Mouse (Mus musculus) left cerebral cortex, postnatal 4 days (tissue): ENCODE measurements around the gene Heatr6. TPM values are rescaled to one million over a fixed set of nuclear protein-coding genes. Genes with fewer than 3 reads are reported as not detected.
A peak's percentile ranks its signal among the peaks of the same experiment; 100 is the strongest.

Experiments used
- DNase-seq: peaks from one replicate; pipeline ENCODE4 v3.0.0-alpha.2; 2022
- intact Hi-C: fragments of 180-260 bp; cut with DNase I; formaldehyde crosslinking; loops from one replicate; pipeline ENCODE4 v1.15.1; 2025
- total RNA-seq, 2 experiments: library from RNA; stranded (reverse); gene quantifications; 2 replicates each; pipeline ENCODE4 v1.2.3; 2021

Heatr6 gene
- 10 to 100 TPM; 27.3 to 28.3 TPM for total RNA-seq

GRCm38 (mm10) chr11:83753581-83754181 lies at the start of gene Heatr6:
Gene Heatr6 (plus strand): TSS chr11:83753696.
- intact Hi-C loops: no loop called here
- peak; percentile 94 for DNase-seq

DNA sequence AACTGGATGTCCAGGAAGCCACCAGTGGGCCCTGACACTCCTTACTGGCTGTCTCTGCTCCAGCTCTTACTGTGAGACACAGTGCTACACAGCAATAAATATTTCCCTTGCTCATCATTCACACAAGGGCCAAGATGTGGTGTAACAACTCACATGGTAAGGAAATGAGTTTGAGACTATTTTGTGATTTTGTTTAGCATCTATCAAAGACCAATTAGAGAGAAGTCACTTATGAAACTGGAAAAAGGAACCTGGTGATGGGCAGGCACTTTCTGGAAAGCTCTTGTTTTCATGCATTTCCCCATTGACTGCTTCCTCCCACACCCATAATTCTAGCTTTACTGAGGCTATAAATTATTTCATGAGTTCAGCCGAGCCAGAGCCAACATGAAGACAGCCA lies 49.8 kb upstream of the Heatr6 start, which contains the start of gene Wfdc17:
Wfdc17 (plus strand) TSS at position 287 of the 400 bp plus-strand sequence.
- intact Hi-C loops: loop anchor here (1.0 kb wide), 1 partner anchor 16 kb away; no protein-coding TSS in a partner anchor

DNA sequence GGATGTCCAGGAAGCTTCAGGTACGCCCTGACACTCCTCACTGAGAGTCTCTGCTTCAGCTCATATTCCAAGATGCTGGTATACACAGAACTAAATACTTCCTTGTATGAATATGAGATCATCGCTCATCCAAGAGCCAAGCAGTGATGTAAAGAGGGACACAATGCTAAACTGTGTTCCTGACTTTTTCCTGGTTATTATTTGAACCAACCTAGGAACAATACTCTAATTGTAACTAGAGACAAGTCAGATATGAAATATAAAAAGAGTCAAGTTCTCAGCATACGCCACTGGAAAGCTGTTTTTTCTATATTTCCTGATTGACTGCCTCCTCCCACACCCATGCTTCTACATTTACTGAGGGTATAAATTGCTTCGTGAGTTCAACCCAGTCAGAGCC lies 44.8 kb upstream of the Heatr6 start, which contains the start of gene Wfdc18:
Wfdc18 (plus strand) TSS at position 301 of the 400 bp plus-strand sequence.
- intact Hi-C loops: no loop called here
- no peak for DNase-seq

More for the DNA sequence above, 49.8 kb upstream of the Heatr6 start, which contains the start of gene Wfdc17:
- DNase-seq: no peak

DNA sequence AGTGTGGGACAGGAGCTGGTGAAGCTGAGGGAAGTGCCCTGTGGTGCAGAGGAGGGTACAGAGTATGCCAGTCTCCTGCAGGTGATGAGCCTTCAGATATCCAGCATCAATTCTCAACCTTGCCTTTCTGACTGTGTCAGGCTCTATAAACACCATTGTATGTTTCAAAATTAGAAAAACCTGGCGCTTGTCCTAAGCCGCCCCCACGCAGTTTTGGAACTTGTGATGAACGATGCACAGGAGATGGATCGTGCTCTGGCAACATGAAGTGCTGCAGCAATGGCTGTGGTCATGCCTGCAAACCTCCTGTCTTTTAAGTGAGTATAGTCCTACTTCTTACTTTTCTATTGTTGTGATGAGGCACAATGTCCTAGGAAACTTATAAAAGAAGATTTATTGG lies 43.8 kb upstream of the Heatr6 start:
- intact Hi-C loops: no loop called here
- no peak for DNase-seq

DNA sequence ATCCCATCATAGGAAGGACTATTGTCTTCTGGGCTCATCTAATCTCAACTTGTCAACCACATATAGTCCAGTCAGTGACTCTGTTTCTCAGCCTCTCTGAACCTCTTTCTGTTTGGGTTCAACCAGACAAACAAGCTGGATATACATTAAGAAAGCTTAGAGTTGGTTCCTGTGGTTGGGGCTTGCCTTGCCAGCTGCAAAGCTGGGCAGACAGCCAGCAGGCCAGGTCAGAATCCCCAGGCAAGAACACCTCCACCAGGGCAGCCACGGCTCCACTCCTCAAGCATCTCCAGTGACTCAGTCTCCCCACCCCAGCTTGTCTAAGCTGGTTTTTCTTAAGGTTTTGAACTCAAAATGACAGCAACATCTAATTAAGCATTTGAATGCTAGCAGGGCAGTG lies 40.8 kb upstream of the Heatr6 start:
- no peak for DNase-seq
- intact Hi-C loops: no loop called here

GRCm38 (mm10) chr11:83713925-83714324 lies 39.6 kb upstream of the Heatr6 start:
- intact Hi-C loops: no loop called here

GRCm38 (mm10) chr11:83717042-83717665 lies 36.3 kb upstream of the Heatr6 start:
- intact Hi-C loops: no loop called here
- no peak for DNase-seq

More at GRCm38 (mm10) chr11:83713925-83714324, 39.6 kb upstream of the Heatr6 start:
- no peak for DNase-seq

DNA sequence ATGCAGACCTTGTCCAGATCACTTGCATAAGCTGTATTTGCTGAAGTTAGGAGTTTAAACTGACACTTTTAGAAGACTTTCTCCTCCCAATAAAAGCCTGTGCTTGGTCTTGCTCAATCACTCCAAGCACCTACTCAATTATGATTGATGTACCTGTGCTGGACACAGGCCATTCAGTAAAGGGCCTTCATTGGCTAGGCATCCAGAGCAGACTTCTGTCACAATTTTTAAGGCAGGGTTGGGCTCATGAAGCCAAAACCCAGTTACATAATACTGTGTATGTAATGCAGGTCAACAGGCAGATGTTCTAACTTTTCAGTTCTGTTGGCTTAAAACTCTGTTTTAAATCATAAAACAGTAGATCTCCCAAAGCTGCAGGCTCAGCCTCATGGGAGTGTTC lies 32.7 kb upstream of the Heatr6 start:
- intact Hi-C loops: no loop called here
- DNase-seq: no peak

DNA sequence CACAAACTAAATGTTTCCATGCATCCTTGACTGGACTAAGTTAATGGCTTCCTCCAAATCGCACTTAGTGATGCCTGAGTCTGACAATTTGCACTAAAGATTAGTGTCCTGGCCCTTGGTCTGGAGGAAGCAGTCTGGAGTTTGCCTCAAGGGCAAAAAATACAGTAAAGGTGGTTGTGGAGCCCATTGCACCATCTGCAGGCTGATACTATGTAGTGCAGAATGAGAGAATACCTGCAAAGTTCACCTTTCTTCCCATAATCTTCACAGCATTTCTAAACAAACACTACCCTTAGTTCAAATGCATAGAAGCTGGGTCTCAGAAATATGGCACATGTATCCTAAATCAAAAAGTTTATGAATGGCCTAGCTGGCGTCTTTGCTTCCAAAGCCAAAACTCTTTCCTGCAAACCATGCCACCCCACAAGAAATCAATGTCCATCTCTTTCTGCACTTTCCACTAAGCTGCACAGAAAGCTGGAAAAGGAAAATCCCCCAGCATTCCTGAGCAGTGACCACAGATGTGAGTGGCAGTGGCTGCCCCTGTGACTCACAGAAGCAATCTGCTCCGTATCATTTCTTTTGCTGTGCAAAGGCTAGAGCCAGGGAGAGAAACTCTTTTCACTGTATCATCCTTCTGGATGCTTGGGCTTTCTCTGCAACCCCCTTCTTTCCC lies 24.6 kb upstream of the Heatr6 start:
- DNase-seq: no peak
- intact Hi-C loops: no loop called here

DNA sequence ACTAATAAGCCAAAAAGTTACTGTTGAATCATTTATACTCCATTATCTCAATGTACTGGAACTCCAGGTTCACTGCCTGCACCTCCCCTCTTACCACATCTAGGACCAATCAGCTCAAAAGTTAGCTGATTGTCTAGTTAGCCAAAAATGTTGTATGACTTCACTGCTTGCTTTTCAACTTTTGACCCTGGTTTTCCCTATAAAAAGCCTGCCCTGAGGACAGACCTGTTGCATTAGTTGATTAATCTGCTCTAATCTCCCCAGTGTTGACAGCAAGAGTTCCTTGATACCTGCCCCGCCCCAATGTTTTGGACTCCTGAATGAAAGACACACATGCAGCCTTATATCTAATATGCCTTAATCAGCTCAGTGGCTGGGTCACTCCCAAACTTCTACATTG lies 22.4 kb upstream of the Heatr6 start:
- intact Hi-C loops: no loop called here
- DNase-seq: no peak

- intact Hi-C loops: no loop called here
- DNase-seq: no peak
Measured at GRCm38 (mm10) chr11:83733071-83733640, 20.3 kb upstream of the Heatr6 start.

- DNase-seq: no peak
- intact Hi-C loops: no loop called here
Measured at GRCm38 (mm10) chr11:83734215-83734614, 19.3 kb upstream of the Heatr6 start.

DNA sequence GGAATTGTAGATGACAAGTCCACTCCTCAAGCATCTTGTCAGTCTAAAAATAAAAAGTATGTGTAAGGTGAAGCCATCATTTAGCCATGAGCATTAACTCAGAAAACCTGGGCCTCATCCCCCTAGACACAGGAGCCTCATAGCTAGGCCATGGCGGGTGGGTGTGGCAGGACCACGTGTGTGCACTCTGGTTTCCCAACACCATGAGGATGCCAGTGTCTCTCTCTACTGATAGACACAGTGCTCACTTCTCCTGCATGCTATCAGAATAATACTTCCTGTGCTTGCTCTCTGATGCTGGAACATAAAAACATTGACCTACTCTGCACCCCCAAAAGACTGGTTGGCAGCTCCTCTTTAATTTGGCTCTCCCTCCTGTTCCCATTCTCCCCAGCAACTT lies 17.6 kb upstream of the Heatr6 start:
- intact Hi-C loops: no loop called here
- DNase-seq: no peak

- intact Hi-C loops: no loop called here
- no peak for DNase-seq
Measured at GRCm38 (mm10) chr11:83737109-83737558, 16.4 kb upstream of the Heatr6 start.

GRCm38 (mm10) chr11:83739241-83739640 lies 14.3 kb upstream of the Heatr6 start:
- intact Hi-C loops: loop anchor here (1.0 kb wide), 1 partner anchor 183 kb away; no protein-coding TSS in a partner anchor
- peak; percentile 74 for DNase-seq

DNA sequence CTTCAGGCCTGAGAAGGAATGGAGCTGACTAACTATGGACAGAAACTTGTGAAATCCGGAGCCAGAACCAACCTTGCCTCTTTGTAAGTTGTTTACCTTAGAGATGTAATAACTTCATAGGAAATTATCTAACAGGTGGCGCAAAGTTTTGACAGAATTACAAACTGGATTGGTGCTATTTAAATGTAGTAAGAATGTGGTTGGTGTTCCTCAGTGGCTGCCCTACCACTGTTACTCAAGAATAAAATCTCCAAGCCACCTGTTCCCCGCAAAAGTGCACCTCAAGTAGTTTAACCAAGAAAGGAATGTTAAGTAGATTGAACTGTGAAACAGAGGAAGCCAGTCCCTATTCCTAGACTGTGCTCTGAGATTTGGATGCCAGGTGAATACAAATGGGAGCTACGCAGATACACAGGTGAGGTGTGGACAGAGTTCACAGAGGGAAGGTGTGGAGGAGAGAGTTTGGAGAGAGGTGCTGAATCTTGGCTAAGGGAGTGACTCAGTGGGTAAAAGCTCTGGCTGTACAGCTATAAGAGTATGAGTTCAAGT lies 13.0 kb upstream of the Heatr6 start:
- intact Hi-C loops: no loop called here
- no peak for DNase-seq

GRCm38 (mm10) chr11:83741841-83742240 lies 11.7 kb upstream of the Heatr6 start:
- intact Hi-C loops: no loop called here
- DNase-seq: no peak

DNA sequence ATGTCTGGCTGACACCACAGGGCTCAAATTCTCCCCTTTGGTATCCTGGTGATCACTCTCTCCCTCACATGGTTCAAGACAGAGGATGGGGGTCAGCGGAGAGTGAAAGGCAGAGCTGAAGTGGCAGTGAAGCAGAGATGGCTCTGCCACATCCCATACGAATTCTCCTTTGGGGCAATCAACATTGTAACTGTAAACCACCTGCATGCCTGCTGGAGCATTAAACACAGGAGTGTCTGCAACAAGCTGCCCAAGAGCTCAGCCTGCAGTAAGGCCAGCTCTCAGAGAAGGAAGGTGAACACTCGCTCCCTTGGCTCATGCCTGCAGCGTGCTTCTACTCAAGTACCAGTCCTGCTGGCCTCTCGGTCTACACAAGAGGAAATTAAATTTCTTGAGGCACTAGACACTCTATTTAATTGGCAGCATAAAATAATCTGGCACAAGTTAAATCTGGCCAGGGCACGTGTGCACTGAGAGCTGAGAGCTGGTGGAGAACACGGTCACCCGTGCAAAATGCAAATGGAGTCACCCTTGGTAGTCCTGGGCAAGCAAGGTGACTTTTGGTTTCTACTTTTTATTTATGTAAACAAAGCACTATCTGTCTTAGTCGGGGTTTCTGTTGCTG lies 10.7 kb upstream of the Heatr6 start:
- no peak for DNase-seq
- intact Hi-C loops: no loop called here

- no peak for DNase-seq
- intact Hi-C loops: no loop called here
Measured at GRCm38 (mm10) chr11:83743525-83743924, 10.0 kb upstream of the Heatr6 start.

- intact Hi-C loops: no loop called here
- DNase-seq: no peak
Measured at GRCm38 (mm10) chr11:83746152-83746551, 7.3 kb upstream of the Heatr6 start.

GRCm38 (mm10) chr11:83746681-83747080 lies 6.8 kb upstream of the Heatr6 start, which contains the start of gene Wfdc21:
Gene Wfdc21 (plus strand): TSS chr11:83746940.
- DNase-seq: no peak
- intact Hi-C loops: no loop called here
